Mouse (Mus musculus): ENCODE results near the gene Pla2g2f. TPM values are rescaled to one million over a fixed set of nuclear protein-coding genes. Genes with fewer than 3 reads are reported as not detected.

The Pla2g2f gene
- polyA plus RNA-seq, 1 experiment from 2014 or later = not detected

GRCm38 (mm10) chr4:138788381-138788780 is 31.0 kb upstream of the Pla2g2f start:
- Histone ChIP-seq H3K4me1 (no peaks in the 10 kb centered on the region), H3K36me3 (replicated peaks) (no peaks in the 10 kb centered on the region), H3K9me3 (no peaks in the 10 kb centered on the region), H3K4me3 (no peak overlapping the region), H3K27ac (no peak overlapping the region), H3K27me3 (ENCODE audit: poor library complexity, severe bottlenecking) (no peaks in the 10 kb centered on the region)
- no peak for DNase-seq (ENCODE audit: extremely low spot score, low spot score)
- WGBS = 83% methylated on average over 4 of the region's 4 CpGs

- 80% methylated on average over 4 of the region's 4 CpGs for WGBS
These were observed 28.7 kb upstream of the Pla2g2f start for GRCm38 (mm10) chr4:138786141-138786540.

GRCm38 (mm10) chr4:138785721-138786120 is 28.3 kb upstream of the Pla2g2f start:
- Histone ChIP-seq H3K36me3 (replicated peaks) (no peaks in the 10 kb centered on the region), H3K4me1 (no peaks in the 10 kb centered on the region), H3K27ac (no peak overlapping the region), H3K27me3 (ENCODE audit: poor library complexity, severe bottlenecking) (no peaks in the 10 kb centered on the region), H3K9me3 (no peaks in the 10 kb centered on the region), H3K4me3 (no peak overlapping the region)
- WGBS = 68% methylated on average over 4 of the region's 4 CpGs
- no peak for DNase-seq (ENCODE audit: extremely low spot score, low spot score)

More at GRCm38 (mm10) chr4:138786141-138786540, 28.7 kb upstream of the Pla2g2f start:
- no peaks in the 10 kb centered on the region for H3K4me1 ChIP-seq
- no peaks in the 10 kb centered on the region for H3K27me3 ChIP-seq (ENCODE audit: poor library complexity, severe bottlenecking)
- H3K9me3 ChIP-seq = no peaks in the 10 kb centered on the region
- no peak overlapping the region for H3K4me3 ChIP-seq
- H3K36me3 ChIP-seq (replicated peaks) = no peaks in the 10 kb centered on the region
- DNase-seq (ENCODE audit: extremely low spot score, low spot score) = no peak
- no peak overlapping the region for H3K27ac ChIP-seq

GRCm38 (mm10) chr4:138782098-138782497 is 24.7 kb upstream of the Pla2g2f start:
- H3K4me3 ChIP-seq = no peak overlapping the region
- DNase-seq (ENCODE audit: extremely low spot score, low spot score) = no peak
- H3K9me3 ChIP-seq = no peaks in the 10 kb centered on the region
- no peak overlapping the region for H3K27ac ChIP-seq
- H3K36me3 ChIP-seq (replicated peaks) = no peaks in the 10 kb centered on the region
- peaks cover 9% of the 10 kb centered on the region for H3K4me1 ChIP-seq
- H3K27me3 ChIP-seq (ENCODE audit: poor library complexity, severe bottlenecking) = no peaks in the 10 kb centered on the region
- 90% methylated on average over 6 of the region's 6 CpGs for WGBS

GRCm38 (mm10) chr4:138780300-138780699 is 22.9 kb upstream of the Pla2g2f start:
- Histone ChIP-seq H3K9me3 (no peaks in the 10 kb centered on the region), H3K4me3 (no peak overlapping the region), H3K4me1 (peaks cover 10% of the 10 kb centered on the region), H3K27ac (no peak overlapping the region), H3K27me3 (ENCODE audit: poor library complexity, severe bottlenecking) (no peaks in the 10 kb centered on the region), H3K36me3 (replicated peaks) (no peaks in the 10 kb centered on the region)
- no peak for DNase-seq (ENCODE audit: extremely low spot score, low spot score)
- WGBS = 96% methylated on average over 5 of the region's 5 CpGs

GRCm38 (mm10) chr4:138777417-138778407 is 20.3 kb upstream of the Pla2g2f start:
- DNase-seq (ENCODE audit: extremely low spot score, low spot score) = no peak
- H3K27ac ChIP-seq = no peak overlapping the region
- WGBS = 57% methylated on average over 20 of the region's 20 CpGs

GRCm38 (mm10) chr4:138775435-138775834 is 18.0 kb upstream of the Pla2g2f start, which contains the start of gene Pla2g2d:
Gene Pla2g2d, plus strand, starts transcription at chr4:138775735.
- no peaks in the 10 kb centered on the region for H3K27me3 ChIP-seq (ENCODE audit: poor library complexity, severe bottlenecking)
- WGBS = 88% methylated on average over 6 of the region's 6 CpGs
- H3K9me3 ChIP-seq = no peaks in the 10 kb centered on the region
- H3K4me3 ChIP-seq = no peak within 1 kb of the TSS
- H3K4me1 ChIP-seq = peaks cover 10% of the 10 kb centered on the region
- no peak within 1 kb of the TSS for H3K27ac ChIP-seq
- DNase-seq (ENCODE audit: extremely low spot score, low spot score) = no peak
- no peaks in the 10 kb centered on the region for H3K36me3 ChIP-seq (replicated peaks)

More at GRCm38 (mm10) chr4:138777417-138778407, 20.3 kb upstream of the Pla2g2f start:
- peaks cover 10% of the 10 kb centered on the region for H3K4me1 ChIP-seq
- H3K4me3 ChIP-seq = no peak overlapping the region
- no peaks in the 10 kb centered on the region for H3K36me3 ChIP-seq (replicated peaks)
- no peaks in the 10 kb centered on the region for H3K27me3 ChIP-seq (ENCODE audit: poor library complexity, severe bottlenecking)
- no peaks in the 10 kb centered on the region for H3K9me3 ChIP-seq

- no peak overlapping the region for H3K27ac ChIP-seq
- no peaks in the 10 kb centered on the region for H3K9me3 ChIP-seq
- H3K4me3 ChIP-seq = no peak overlapping the region
- peaks cover 3% of the 10 kb centered on the region; the same call in 1 of the 2 replicates for H3K4me1 ChIP-seq
- H3K36me3 ChIP-seq (replicated peaks) = no peaks in the 10 kb centered on the region
- no peaks in the 10 kb centered on the region for H3K27me3 ChIP-seq (ENCODE audit: poor library complexity, severe bottlenecking)
- WGBS = 84% methylated on average over 5 of the region's 5 CpGs
- DNase-seq (ENCODE audit: extremely low spot score, low spot score) = no peak
These were observed 15.0 kb upstream of the Pla2g2f start for GRCm38 (mm10) chr4:138772386-138772785.

GRCm38 (mm10) chr4:138771970-138772369 is 14.5 kb upstream of the Pla2g2f start:
- H3K27ac ChIP-seq = no peak overlapping the region
- no peak overlapping the region for H3K4me3 ChIP-seq
- H3K27me3 ChIP-seq (ENCODE audit: poor library complexity, severe bottlenecking) = no peaks in the 10 kb centered on the region
- H3K36me3 ChIP-seq (replicated peaks) = no peaks in the 10 kb centered on the region
- DNase-seq (ENCODE audit: extremely low spot score, low spot score) = no peak
- WGBS = 91% methylated on average over 10 of the region's 10 CpGs
- no peaks in the 10 kb centered on the region for H3K4me1 ChIP-seq
- H3K9me3 ChIP-seq = no peaks in the 10 kb centered on the region

- H3K4me1 ChIP-seq = no peaks in the 10 kb centered on the region
- no peak for DNase-seq (ENCODE audit: extremely low spot score, low spot score)
These were observed 4.8 kb upstream of the Pla2g2f start for GRCm38 (mm10) chr4:138762266-138762665.

GRCm38 (mm10) chr4:138755983-138756382 is 1.4 kb downstream of the Pla2g2f start:
- Histone ChIP-seq H3K9me3 (no peaks in the 10 kb centered on the region), H3K27ac (no peak overlapping the region), H3K36me3 (replicated peaks) (no peaks in the 10 kb centered on the region), H3K4me3 (no peak overlapping the region), H3K4me1 (no peaks in the 10 kb centered on the region), H3K27me3 (ENCODE audit: poor library complexity, severe bottlenecking) (no peaks in the 10 kb centered on the region)
- 90% methylated on average over 11 of the region's 11 CpGs for WGBS
- no peak for DNase-seq (ENCODE audit: extremely low spot score, low spot score)

More at GRCm38 (mm10) chr4:138762266-138762665, 4.8 kb upstream of the Pla2g2f start:
- Histone ChIP-seq H3K27ac (no peak overlapping the region), H3K36me3 (replicated peaks) (no peaks in the 10 kb centered on the region), H3K4me3 (no peak overlapping the region), H3K27me3 (ENCODE audit: poor library complexity, severe bottlenecking) (no peaks in the 10 kb centered on the region), H3K9me3 (no peaks in the 10 kb centered on the region)
- 83% methylated on average over 9 of the region's 9 CpGs for WGBS

- no peak overlapping the region for H3K4me3 ChIP-seq
- H3K27me3 ChIP-seq (ENCODE audit: poor library complexity, severe bottlenecking) = no peaks in the 10 kb centered on the region
- H3K36me3 ChIP-seq (replicated peaks) = no peaks in the 10 kb centered on the region
- no peak overlapping the region for H3K27ac ChIP-seq
- no peaks in the 10 kb centered on the region for H3K9me3 ChIP-seq
- no peaks in the 10 kb centered on the region for H3K4me1 ChIP-seq
- no peak for DNase-seq (ENCODE audit: extremely low spot score, low spot score)
- whole genome bisulfite sequencing = 81% methylated on average over 4 of the region's 4 CpGs
These were observed 2.0 kb downstream of the Pla2g2f start for GRCm38 (mm10) chr4:138755439-138755838.

- H3K27me3 ChIP-seq (ENCODE audit: poor library complexity, severe bottlenecking) = no peaks in the 10 kb centered on the region
- H3K36me3 ChIP-seq (replicated peaks) = no peaks in the 10 kb centered on the region
- no peaks in the 10 kb centered on the region for H3K4me1 ChIP-seq
- H3K4me3 ChIP-seq = no peak overlapping the region
- WGBS = 91% methylated on average over 9 of the region's 9 CpGs
- no peak for DNase-seq (ENCODE audit: extremely low spot score, low spot score)
- H3K27ac ChIP-seq = no peak overlapping the region
- H3K9me3 ChIP-seq = no peaks in the 10 kb centered on the region
These were observed 3.0 kb downstream of the Pla2g2f start for GRCm38 (mm10) chr4:138754432-138754831.

Data from forebrain, embryonic 10.5 days (tissue).